Mouse (Mus musculus): ENCODE measurements around the gene Oxnad1. TPM values are rescaled to one million over a fixed set of nuclear protein-coding genes. Genes with fewer than 3 reads are reported as not detected.

Gene Oxnad1
- polyA plus RNA-seq, 1 experiment from 2014 or later, result 24.5 TPM

Other genes starting within 250 kb of the Oxnad1 start
- gene Galnt15, start 56.4 kb upstream of the Oxnad1 start, polyA plus RNA-seq (2015; fragmentation: Nextera tagmentation; extraction: Ambion mirVana), result 0.19 and 0.22 TPM in 2 replicates
- gene Dph3, start 355 bp downstream of the Oxnad1 start, polyA plus RNA-seq (2015; fragmentation: Nextera tagmentation; extraction: Ambion mirVana), result 72.1 and 80.2 TPM in 2 replicates
- gene Msmb, start 56.6 kb downstream of the Oxnad1 start, polyA plus RNA-seq (2015; fragmentation: Nextera tagmentation; extraction: Ambion mirVana), result not detected in 2 replicates
- gene Ncoa4, start 74.5 kb downstream of the Oxnad1 start, polyA plus RNA-seq (2015; fragmentation: Nextera tagmentation; extraction: Ambion mirVana), result 93.0 and 93.5 TPM in 2 replicates
- 218 and 235 TPM in 2 replicates for gene Timm23, start 116.5 kb downstream of the Oxnad1 start, polyA plus RNA-seq (2015; fragmentation: Nextera tagmentation; extraction: Ambion mirVana)
- 36.7 and 38.6 TPM in 2 replicates for gene Parg, start 116.6 kb downstream of the Oxnad1 start, polyA plus RNA-seq (2015; fragmentation: Nextera tagmentation; extraction: Ambion mirVana)
- 21.8 and 24.9 TPM in 2 replicates for gene Ogdhl, start 236.6 kb downstream of the Oxnad1 start, polyA plus RNA-seq (2015; fragmentation: Nextera tagmentation; extraction: Ambion mirVana)

Data from hindbrain, embryonic 13.5 days (tissue).